Mouse (Mus musculus) cerebellum, adult 2 months (tissue): ENCODE data around the gene Terf2ip. TPM values are rescaled to one million over a fixed set of nuclear protein-coding genes. Genes with fewer than 3 reads are reported as not detected.

Source experiments
- DNase-seq, 2 experiments: peaks; one replicate each; pipeline ENCODE4 v3.0.0; 2021
- H3K27ac ChIP-seq: fragments of 200-500 bp; 2 replicates; pipeline ENCODE4 v1.5.1; 2012; ENCODE audit warnings: low read length, control low read depth, inconsistent platforms; ENCODE audit not compliant: insufficient read depth
- H3K27me3 ChIP-seq: fragments of 200-500 bp; 2 replicates; pipeline ENCODE4 v1.6.1; 2012; ENCODE audit warnings: inconsistent platforms, mild to moderate bottlenecking, low read length, moderate library complexity; ENCODE audit not compliant: control insufficient read depth, insufficient read depth
- H3K4me1 ChIP-seq: fragments of 200-500 bp; 2 replicates; pipeline ENCODE4 v1.6.1; 2011; ENCODE audit warnings: low read length; ENCODE audit not compliant: control insufficient read depth, insufficient read depth
- H3K4me3 ChIP-seq: fragments of 200-500 bp; replicated peaks from 2 replicates; pipeline ENCODE3; 2011; ENCODE audit warnings: mild to moderate bottlenecking, low read depth, low read length, control low read depth; ENCODE audit not compliant: insufficient read depth
- CTCF ChIP-seq: fragments of 200-500 bp; IDR thresholded peaks from 2 replicates; pipeline ENCODE4 v1.5.1; 2011; ENCODE audit warnings: low read depth, mild to moderate bottlenecking, control low read depth, low read length, moderate library complexity, borderline replicate concordance; ENCODE audit not compliant: insufficient read depth
- POLR2A ChIP-seq: fragments of 200-500 bp; IDR thresholded peaks from 2 replicates; pipeline ENCODE4 v1.6.1; 2011; ENCODE audit warnings: low read length, control low read depth, borderline replicate concordance; ENCODE audit not compliant: insufficient read depth
- WGBS: fragments of 180-500 bp; shearing (Covaris S2); methylation state at CpG from one replicate; pipeline ENCODE4 v1.1.7; 2018; 5-methylcytosine and 5-hydroxymethylcytosine counted together
- polyA plus RNA-seq: library from polyadenylated mRNA; depleted of rRNA; stranded (reverse); fragments of >200 nt; gene quantifications from 2 replicates; pipeline ENCODE4 v1.2.3, GENCODE M21; 2012; rRNA removed

The Terf2ip gene
- polyA plus RNA-seq, 1 experiment = 38.0 TPM

DNA sequence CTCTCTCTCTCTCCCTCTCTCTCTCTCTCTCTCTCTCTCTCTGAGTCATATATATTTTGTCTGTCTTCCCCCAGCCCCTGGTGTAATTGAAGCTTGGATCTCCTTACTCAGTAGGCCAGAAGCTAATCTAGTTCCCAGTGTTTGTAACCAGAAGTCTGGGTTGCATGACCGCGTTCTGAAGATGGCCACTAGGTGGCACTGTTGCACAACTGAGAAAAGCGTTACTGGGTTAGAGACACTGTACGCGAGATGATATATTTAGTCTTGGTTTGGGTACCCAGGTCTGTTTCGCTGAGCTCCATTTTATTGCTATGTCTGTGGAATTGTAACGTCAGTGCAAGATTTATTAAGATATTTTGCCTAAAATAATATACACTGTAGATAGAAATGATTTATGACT, 34.7 kb downstream of the Terf2ip start:
- Histone ChIP-seq H3K27me3 (no peaks in the 10 kb centered on the region), H3K4me3 (no peak overlapping the region), H3K4me1 (no peaks in the 10 kb centered on the region), H3K27ac (no peak overlapping the region)
- peak; percentile 75 to 82 for DNase-seq
- TF ChIP-seq CTCF (peak; percentile 87), POLR2A (no peak)
- WGBS = 1% methylated on average over 7 of the region's 7 CpGs

GRCm38 (mm10) chr8:112048293-112048692, 37.1 kb downstream of the Terf2ip start:
- DNase-seq = no peak
- H3K4me1 ChIP-seq = no peaks in the 10 kb centered on the region
- no peak overlapping the region for H3K4me3 ChIP-seq
- 34% methylated on average over 6 of the region's 6 CpGs for WGBS
- no peak overlapping the region for H3K27ac ChIP-seq
- no peak for TF ChIP-seq POLR2A
- H3K27me3 ChIP-seq = no peaks in the 10 kb centered on the region

GRCm38 (mm10) chr8:112049984-112050383, 38.8 kb downstream of the Terf2ip start:
- no peak for TF ChIP-seq POLR2A
- no peak for TF ChIP-seq CTCF
- Histone ChIP-seq H3K4me3 (no peak overlapping the region), H3K4me1 (no peaks in the 10 kb centered on the region), H3K27ac (no peak overlapping the region), H3K27me3 (no peaks in the 10 kb centered on the region)
- 84% methylated on average over 6 of the region's 6 CpGs for WGBS
- DNase-seq = no peak

DNA sequence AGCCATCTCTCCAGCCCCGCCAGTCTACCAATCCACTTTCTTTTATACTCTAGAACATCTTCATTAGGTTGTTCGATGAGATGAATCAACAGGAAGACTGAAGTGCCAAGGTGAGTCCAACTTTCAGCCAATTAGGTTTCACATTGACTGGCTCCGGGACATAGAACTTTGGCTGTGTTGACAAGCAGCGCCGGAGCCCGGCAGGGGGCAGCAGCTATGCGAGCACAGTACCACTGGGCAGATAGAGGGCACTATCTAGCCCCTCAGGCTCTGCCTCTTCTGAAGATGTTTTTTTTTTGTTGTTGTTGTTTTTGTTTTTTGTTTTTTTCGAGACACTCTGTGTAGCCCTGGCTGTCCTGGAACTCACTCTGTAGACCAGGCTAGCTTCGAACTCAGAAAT, 40.3 kb downstream of the Terf2ip start:
- Histone ChIP-seq H3K4me1 (no peaks in the 10 kb centered on the region), H3K4me3 (no peak overlapping the region), H3K27me3 (no peaks in the 10 kb centered on the region), H3K27ac (no peak overlapping the region)
- 74% methylated on average over 9 of the region's 9 CpGs for WGBS
- TF ChIP-seq POLR2A (no peak), CTCF (no peak)
- no peak for DNase-seq

GRCm38 (mm10) chr8:112054456-112054855, 43.3 kb downstream of the Terf2ip start:
- no peak for DNase-seq
- H3K4me1 ChIP-seq = no peaks in the 10 kb centered on the region
- no peak overlapping the region for H3K4me3 ChIP-seq
- no peak overlapping the region for H3K27ac ChIP-seq
- H3K27me3 ChIP-seq = no peaks in the 10 kb centered on the region
- TF ChIP-seq POLR2A (no peak), CTCF (no peak)

GRCm38 (mm10) chr8:112061372-112061771, 50.2 kb downstream of the Terf2ip start:
- H3K27me3 ChIP-seq = no peaks in the 10 kb centered on the region
- no peak overlapping the region for H3K4me3 ChIP-seq
- TF ChIP-seq CTCF (peak; percentile 59; the same call in 1 of the 2 replicates), POLR2A (no peak)
- H3K27ac ChIP-seq = no peak overlapping the region
- DNase-seq = peak in 1 of 2 experiments; percentile 47
- H3K4me1 ChIP-seq = no peaks in the 10 kb centered on the region
- whole genome bisulfite sequencing = 36% methylated on average over 4 of the region's 4 CpGs

Other genes starting within 250 kb of the Terf2ip start
- 82.0 and 94.5 TPM in 2 replicates for gene Cfdp1, start 157.1 kb upstream of the Terf2ip start, polyA plus RNA-seq
- gene Tmem170, start 134.6 kb upstream of the Terf2ip start, polyA plus RNA-seq = 7.2 and 8.6 TPM in 2 replicates
- gene Chst5, start 101.0 kb upstream of the Terf2ip start, polyA plus RNA-seq = 2.1 and 3.1 TPM in 2 replicates
- gene Tmem231, start 77.5 kb upstream of the Terf2ip start, polyA plus RNA-seq = 15.1 and 15.8 TPM in 2 replicates
- gene Gabarapl2, start 70.7 kb upstream of the Terf2ip start, polyA plus RNA-seq = 373 and 404 TPM in 2 replicates
- 9.4 and 10.2 TPM in 2 replicates for gene Adat1, start 19.1 kb upstream of the Terf2ip start, polyA plus RNA-seq
- 90.2 and 91.7 TPM in 2 replicates for gene Kars, start 75 bp upstream of the Terf2ip start, polyA plus RNA-seq
- not detected in 2 replicates for gene Gm6793, start 3.6 kb downstream of the Terf2ip start, polyA plus RNA-seq